Mouse (Mus musculus) embryonic stem cell, embryonic (primary cell): ENCODE measurements at regions not wholly inside any gene's neighbourhood (a gene's known extent, or its start where the extent isn't known, plus 50 kb on each side); places are given as distances from the start of the nearest gene placed in this dataset.

Experiments
- CTCF ChIA-PET, 4 experiments: fragments of 300-600 bp in 2 of 4; fragments of 350-600 bp in 2 of 4; sonication (Branson Sonifier 250); formaldehyde crosslinking; loops; one replicate each; lab custom pipeline; 2022; ENCODE audit warnings: inconsistent platforms in 2 of 4; lab: Charles Lee
- POLR2A ChIA-PET, 4 experiments: fragments of 300-600 bp in 2 of 4; fragments of 350-600 bp in 2 of 4; sonication (Branson Sonifier 250); formaldehyde crosslinking; loops; one replicate each; lab custom pipeline; 2022; ENCODE audit warnings: antibody characterized with exemption in 4 of 4, inconsistent platforms in 1 of 4; lab: Charles Lee

GRCm38 (mm10) chrX:76319552-76319951, 55.4 kb downstream of the Cldn34b3 start:
- CTCF ChIA-PET, result no interaction called here
- POLR2A ChIA-PET, result interaction anchor here in 1 of 4 experiments (0.6 kb wide), 1 partner anchor 104 kb away, joined by 4 read pairs; no protein-coding TSS in a partner anchor
